Mouse (Mus musculus) lung, embryonic 15.5 days (tissue): Measurements from ENCODE around the gene Dapl1. TPM values are rescaled to one million over a fixed set of nuclear protein-coding genes. Genes with fewer than 3 reads are reported as not detected.

ENCODE experiments used
- ATAC-seq: fragments of 200-750 bp; cut with Nextera tagmentation; 2 replicates; pipeline ENCODE4 v1.8.0; 2017; ENCODE audit warnings: moderate number of reproducible peaks, borderline replicate concordance; ENCODE audit not compliant: low FRiP score, low TSS enrichment; ENCODE audit errors: extremely low read depth
- H3K27ac ChIP-seq: fragments of 300-500 bp; sonication (generic); 2 replicates; pipeline ENCODE4 v1.5.1; 2015; ENCODE audit warnings: moderate library complexity, mild to moderate bottlenecking, inconsistent platforms
- H3K27me3 ChIP-seq: fragments of 300-500 bp; sonication (generic); 2 replicates; pipeline ENCODE4 v1.6.1; 2015; ENCODE audit warnings: inconsistent platforms
- H3K36me3 ChIP-seq: fragments of 300-500 bp; sonication (generic); 2 replicates; pipeline ENCODE4 v1.6.1; 2015; ENCODE audit warnings: inconsistent platforms
- H3K4me1 ChIP-seq: fragments of 300-500 bp; sonication (generic); 2 replicates; pipeline ENCODE4 v1.6.1; 2015; ENCODE audit warnings: inconsistent platforms
- H3K4me2 ChIP-seq: fragments of 300-500 bp; sonication (generic); 2 replicates; pipeline ENCODE4 v1.6.1; 2015; ENCODE audit warnings: inconsistent platforms, mild to moderate bottlenecking, moderate library complexity
- H3K4me3 ChIP-seq: fragments of 300-500 bp; sonication (generic); 2 replicates; pipeline ENCODE4 v1.5.1; 2015; ENCODE audit warnings: mild to moderate bottlenecking, inconsistent platforms
- H3K9ac ChIP-seq: fragments of 300-500 bp; sonication (generic); 2 replicates; pipeline ENCODE4 v1.6.1; 2015; ENCODE audit warnings: inconsistent platforms
- H3K9me3 ChIP-seq: fragments of 300-500 bp; sonication (generic); 2 replicates; pipeline ENCODE4 v1.6.1; 2016; ENCODE audit warnings: inconsistent platforms
- WGBS: fragments of 180-500 bp; shearing (Covaris S2); methylation state at CpG from one replicate; pipeline ENCODE4 v1.1.7; 2015; 5-methylcytosine and 5-hydroxymethylcytosine counted together
- polyA plus RNA-seq: library from polyadenylated mRNA; unstranded; fragments of >200 nt; fragmentation: Nextera tagmentation; extraction: Ambion mirVana; gene quantifications from 2 replicates; pipeline ENCODE4 v1.2.1, GENCODE M21; 2015

Gene Dapl1
- polyA plus RNA-seq, 1 experiment from 2014 or later: 4.3 TPM

GRCm38 (mm10) chr2:59541121-59541887, 56.9 kb downstream of the Dapl1 start:
- Histone ChIP-seq H3K4me1 (peaks cover 12% of the 10 kb centered on the region; the same call in 1 of the 2 replicates), H3K27me3 (no peaks in the 10 kb centered on the region), H3K9ac (no peak overlapping the region), H3K27ac (no peak overlapping the region), H3K36me3 (no peaks in the 10 kb centered on the region), H3K4me2 (no peak overlapping the region), H3K4me3 (no peak overlapping the region), H3K9me3 (no peaks in the 10 kb centered on the region)
- 20% methylated on average over 11 of the region's 11 CpGs for WGBS
- ATAC-seq: no peak

GRCm38 (mm10) chr2:59543543-59544065, 59.2 kb downstream of the Dapl1 start:
- no peak for ATAC-seq

GRCm38 (mm10) chr2:59544237-59544909, 59.9 kb downstream of the Dapl1 start:
- H3K9me3 ChIP-seq: no peaks in the 10 kb centered on the region
- no peak overlapping the region for H3K9ac ChIP-seq
- WGBS: 29% methylated on average over 13 of the region's 13 CpGs
- no peak overlapping the region for H3K4me2 ChIP-seq
- no peak overlapping the region for H3K27ac ChIP-seq
- no peak for ATAC-seq
- no peaks in the 10 kb centered on the region for H3K36me3 ChIP-seq
- H3K4me1 ChIP-seq: peaks cover 12% of the 10 kb centered on the region; the same call in 1 of the 2 replicates
- no peak overlapping the region for H3K4me3 ChIP-seq
- H3K27me3 ChIP-seq: no peaks in the 10 kb centered on the region

More at GRCm38 (mm10) chr2:59543543-59544065, 59.2 kb downstream of the Dapl1 start:
- H3K4me1 ChIP-seq: peaks cover 12% of the 10 kb centered on the region; the same call in 1 of the 2 replicates
- H3K36me3 ChIP-seq: no peaks in the 10 kb centered on the region
- H3K27ac ChIP-seq: no peak overlapping the region
- H3K9me3 ChIP-seq: no peaks in the 10 kb centered on the region
- WGBS: 70% methylated on average over 9 of the region's 9 CpGs
- no peak overlapping the region for H3K4me2 ChIP-seq
- no peaks in the 10 kb centered on the region for H3K27me3 ChIP-seq
- H3K9ac ChIP-seq: no peak overlapping the region
- no peak overlapping the region for H3K4me3 ChIP-seq

- WGBS: 29% methylated on average over 7 of the region's 7 CpGs
- Histone ChIP-seq H3K36me3 (no peaks in the 10 kb centered on the region), H3K4me2 (no peak overlapping the region), H3K27me3 (no peaks in the 10 kb centered on the region), H3K4me1 (peaks cover 12% of the 10 kb centered on the region; the same call in 1 of the 2 replicates), H3K4me3 (no peak overlapping the region), H3K27ac (no peak overlapping the region), H3K9ac (no peak overlapping the region), H3K9me3 (no peaks in the 10 kb centered on the region)
- no peak; the same call in 1 of the 2 replicates for ATAC-seq
These were observed 60.5 kb downstream of the Dapl1 start for GRCm38 (mm10) chr2:59545001-59545400.

- no peak overlapping the region for H3K27ac ChIP-seq
- H3K9me3 ChIP-seq: no peaks in the 10 kb centered on the region
- H3K27me3 ChIP-seq: no peaks in the 10 kb centered on the region
- 77% methylated on average over 8 of the region's 8 CpGs for WGBS
- no peak overlapping the region for H3K4me2 ChIP-seq
- H3K4me1 ChIP-seq: peaks cover 9% of the 10 kb centered on the region; the same call in 1 of the 2 replicates
- no peak overlapping the region for H3K9ac ChIP-seq
- no peak overlapping the region for H3K4me3 ChIP-seq
- H3K36me3 ChIP-seq: no peaks in the 10 kb centered on the region
- no peak for ATAC-seq
These were observed 63.1 kb downstream of the Dapl1 start for GRCm38 (mm10) chr2:59547369-59548099.

- Histone ChIP-seq H3K27me3 (no peaks in the 10 kb centered on the region), H3K4me2 (no peak overlapping the region), H3K9me3 (no peaks in the 10 kb centered on the region), H3K36me3 (no peaks in the 10 kb centered on the region), H3K27ac (no peak overlapping the region), H3K4me3 (no peak overlapping the region), H3K4me1 (no peaks in the 10 kb centered on the region), H3K9ac (no peak overlapping the region)
- ATAC-seq: no peak
- WGBS: 38% methylated on average over 1 of the region's 1 CpGs
These were observed 68.3 kb downstream of the Dapl1 start for GRCm38 (mm10) chr2:59552784-59553183.

- ATAC-seq: peak; percentile 49; the same call in 1 of the 2 replicates
- 44% methylated on average over 2 of the region's 2 CpGs for WGBS
- no peak overlapping the region; the same call in 1 of the 2 replicates for H3K27ac ChIP-seq
These were observed 70.0 kb downstream of the Dapl1 start for GRCm38 (mm10) chr2:59554373-59554940.

More at GRCm38 (mm10) chr2:59554373-59554940, 70.0 kb downstream of the Dapl1 start:
- no peaks in the 10 kb centered on the region for H3K36me3 ChIP-seq
- no peak overlapping the region for H3K4me3 ChIP-seq
- H3K4me2 ChIP-seq: no peak overlapping the region
- no peaks in the 10 kb centered on the region for H3K4me1 ChIP-seq
- no peaks in the 10 kb centered on the region for H3K9me3 ChIP-seq
- H3K27me3 ChIP-seq: no peaks in the 10 kb centered on the region
- H3K9ac ChIP-seq: no peak overlapping the region

Other genes with a start within 250 kb of the Dapl1 start
- gene Tanc1, start 127.4 kb downstream of the Dapl1 start, polyA plus RNA-seq: 30.0 and 33.9 TPM in 2 replicates